Mouse (Mus musculus) left cerebral cortex, adult 2 months (tissue): ENCODE data around the gene Ugt1a5. TPM values are rescaled to one million over a fixed set of nuclear protein-coding genes. Genes with fewer than 3 reads are reported as not detected.
"Not testable (repeated sequence)": the region's sequence is repeated elsewhere in the genome, so short reads cannot be mapped to it uniquely, and the experiment has no call there.

Source experiments
- DNase-seq, 2 experiments: peaks; one replicate each; pipeline ENCODE4 v3.0.0; 2021 to 2022; ENCODE audit warnings: low spot score in 2 of 2, mixed read lengths in 1 of 2; ENCODE audit errors: extremely low spot score in 1 of 2
- H3K27ac ChIP-seq: fragments of 200-600 bp; 2 replicates; pipeline ENCODE4 v1.8.1; 2022
- H3K4me3 ChIP-seq: fragments of 200-600 bp; 2 replicates; pipeline ENCODE4 v1.8.1; 2022
- CTCF ChIP-seq: fragments of 200-600 bp; IDR thresholded peaks from 2 replicates; pipeline ENCODE4 v1.8.1; 2022; ENCODE audit warnings: antibody characterized with exemption, mild to moderate bottlenecking, moderate library complexity
- intact Hi-C: fragments of 180-260 bp; cut with DNase I; formaldehyde crosslinking; loops from one replicate; pipeline ENCODE4 v1.15.1; 2025
- total RNA-seq, 2 experiments: library from RNA; stranded (reverse); gene quantifications; 2 replicates each; pipeline ENCODE4 v1.2.3; 2021

Gene Ugt1a5
- total RNA-seq, 2 experiments from 2014 or later: 0.34 TPM; not detected in 1

GRCm38 (mm10) chr1:88218051-88218450 lies 52.2 kb downstream of the Ugt1a5 start:
- intact Hi-C loops: no loop called here
- no peak for TF ChIP-seq CTCF
- no peak overlapping the region for H3K27ac ChIP-seq
- no peak overlapping the region for H3K4me3 ChIP-seq
- DNase-seq: peak in 1 of 2 experiments; percentile 22

- intact Hi-C loops: no loop called here
These were observed 52.8 kb downstream of the Ugt1a5 start for GRCm38 (mm10) chr1:88218591-88218990.

GRCm38 (mm10) chr1:88219054-88219453 lies 53.2 kb downstream of the Ugt1a5 start:
- no peak for TF ChIP-seq CTCF
- Histone ChIP-seq H3K27ac (no peak overlapping the region), H3K4me3 (no peak overlapping the region)
- no peak for DNase-seq
- intact Hi-C loops: no loop called here

More at GRCm38 (mm10) chr1:88218591-88218990, 52.8 kb downstream of the Ugt1a5 start:
- H3K4me3 ChIP-seq: no peak overlapping the region
- no peak for TF ChIP-seq CTCF
- no peak overlapping the region for H3K27ac ChIP-seq
- DNase-seq: no peak

- intact Hi-C loops: no loop called here
- no peak for DNase-seq
- Histone ChIP-seq H3K27ac (no peak overlapping the region), H3K4me3 (no peak overlapping the region)
- TF ChIP-seq CTCF: no peak
These were observed 54.5 kb downstream of the Ugt1a5 start for GRCm38 (mm10) chr1:88220336-88220735.

GRCm38 (mm10) chr1:88222216-88222615 lies 56.4 kb downstream of the Ugt1a5 start:
- no peak for TF ChIP-seq CTCF
- intact Hi-C loops: no loop called here
- H3K27ac ChIP-seq: no peak overlapping the region
- no peak for DNase-seq
- H3K4me3 ChIP-seq: no peak overlapping the region

GRCm38 (mm10) chr1:88223011-88223515 lies 57.3 kb downstream of the Ugt1a5 start:
- intact Hi-C loops, DNase-seq, H3K27ac ChIP-seq: not testable (repeated sequence)

GRCm38 (mm10) chr1:88223591-88223990 lies 57.8 kb downstream of the Ugt1a5 start:
- no peak for TF ChIP-seq CTCF

More at GRCm38 (mm10) chr1:88223011-88223515, 57.3 kb downstream of the Ugt1a5 start:
- not testable (repeated sequence) for H3K4me3 ChIP-seq

GRCm38 (mm10) chr1:88224029-88224776 lies 58.4 kb downstream of the Ugt1a5 start:
- no peak for TF ChIP-seq CTCF
- no peak overlapping the region for H3K27ac ChIP-seq
- intact Hi-C loops: no loop called here
- H3K4me3 ChIP-seq: no peak overlapping the region
- DNase-seq: no peak

More at GRCm38 (mm10) chr1:88223591-88223990, 57.8 kb downstream of the Ugt1a5 start:
- intact Hi-C loops: no loop called here
- DNase-seq: peak in 1 of 2 experiments; percentile 12
- H3K27ac ChIP-seq: no peak overlapping the region
- no peak overlapping the region for H3K4me3 ChIP-seq

- intact Hi-C loops, H3K4me3 ChIP-seq, DNase-seq, H3K27ac ChIP-seq: not testable (repeated sequence)
These were observed 59.5 kb downstream of the Ugt1a5 start for GRCm38 (mm10) chr1:88225301-88225700.

GRCm38 (mm10) chr1:88225741-88226140 lies 59.9 kb downstream of the Ugt1a5 start:
- no peak overlapping the region for H3K4me3 ChIP-seq
- DNase-seq: no peak
- no peak for TF ChIP-seq CTCF
- no peak overlapping the region for H3K27ac ChIP-seq
- intact Hi-C loops: no loop called here

GRCm38 (mm10) chr1:88226670-88227379 lies 61.0 kb downstream of the Ugt1a5 start, which contains the start of gene Mroh2a:
Gene Mroh2a (plus strand): TSS chr1:88226986.
- H3K4me3 ChIP-seq: no peak within 1 kb of the TSS
- peak in 1 of 2 experiments; percentile 11 for DNase-seq
- intact Hi-C loops: no loop called here
- no peak within 1 kb of the TSS for H3K27ac ChIP-seq
- no peak for TF ChIP-seq CTCF

GRCm38 (mm10) chr1:88227482-88227881 lies 61.7 kb downstream of the Ugt1a5 start:
- peak in 1 of 2 experiments; percentile 7 for DNase-seq
- Histone ChIP-seq H3K4me3 (no peak overlapping the region), H3K27ac (no peak overlapping the region)
- intact Hi-C loops: no loop called here
- no peak for TF ChIP-seq CTCF
